Mouse (Mus musculus) megakaryocyte, embryonic 14.5 days (primary cell): ENCODE results near the gene Myo5c. TPM values are rescaled to one million over a fixed set of nuclear protein-coding genes. Genes with fewer than 3 reads are reported as not detected.

ENCODE experiments used
- H3K27me3 ChIP-seq: replicated peaks from 2 replicates; pipeline ENCODE3; 2012; ENCODE audit warnings: inconsistent platforms
- H3K36me3 ChIP-seq: replicated peaks from 2 replicates; pipeline ENCODE3; 2012; ENCODE audit warnings: low read length, inconsistent platforms, mixed read lengths
- H3K4me1 ChIP-seq: 2 replicates; pipeline ENCODE4 v1.6.1; 2012; ENCODE audit warnings: inconsistent platforms
- H3K4me3 ChIP-seq: replicated peaks from 2 replicates; pipeline ENCODE3; 2012; ENCODE audit warnings: moderate library complexity, mild to moderate bottlenecking, inconsistent platforms
- H3K9me3 ChIP-seq: 2 replicates; pipeline ENCODE4 v1.6.1; 2012; ENCODE audit warnings: inconsistent platforms
- FLI1 ChIP-seq: IDR thresholded peaks from 2 replicates; pipeline ENCODE4 v1.6.1; 2012; ENCODE audit warnings: low read length, inconsistent platforms, mixed read lengths
- GATA1 ChIP-seq: IDR thresholded peaks from 3 replicates; pipeline ENCODE4 v1.6.1; 2012; ENCODE audit warnings: mixed read lengths, low read length, inconsistent platforms, borderline replicate concordance
- polyA plus RNA-seq: library from polyadenylated mRNA; stranded (reverse); fragments of >175 nt; gene quantifications from 2 replicates; pipeline ENCODE4 v1.2.3, GENCODE M21; 2012; ENCODE audit warnings: low replicate concordance; ENCODE audit not compliant: insufficient read depth

Myo5c gene
- polyA plus RNA-seq, 1 experiment, result 0.27 TPM

- Histone ChIP-seq H3K4me1 (peaks cover 31% of the 10 kb centered on the region), H3K27me3 (no peaks in the 10 kb centered on the region), H3K9me3 (no peaks in the 10 kb centered on the region), H3K4me3 (no peak within 1 kb of the TSS), H3K36me3 (peaks cover 73% of the 10 kb centered on the region)
- TF ChIP-seq FLI1 (no peak), GATA1 (no peak)
Observed at GRCm38 (mm10) chr9:75347458-75347857, 115.6 kb downstream of the Myo5c start, which contains the start of gene Bcl2l10. Gene Bcl2l10 (plus strand): TSS chr9:75347758.

GRCm38 (mm10) chr9:75348066-75348465, 116.2 kb downstream of the Myo5c start:
- Histone ChIP-seq H3K27me3 (no peaks in the 10 kb centered on the region), H3K9me3 (no peaks in the 10 kb centered on the region), H3K36me3 (peaks cover 67% of the 10 kb centered on the region), H3K4me1 (peaks cover 37% of the 10 kb centered on the region), H3K4me3 (no peak overlapping the region)
- TF ChIP-seq GATA1 (no peak), FLI1 (no peak)

GRCm38 (mm10) chr9:75348641-75349040, 116.8 kb downstream of the Myo5c start:
- TF ChIP-seq GATA1, result no peak
- no peak for TF ChIP-seq FLI1
- Histone ChIP-seq H3K9me3 (no peaks in the 10 kb centered on the region), H3K27me3 (no peaks in the 10 kb centered on the region), H3K4me3 (no peak overlapping the region), H3K4me1 (peaks cover 41% of the 10 kb centered on the region), H3K36me3 (peaks cover 61% of the 10 kb centered on the region)

- peaks cover 20% of the 10 kb centered on the region for H3K36me3 ChIP-seq
- no peak for TF ChIP-seq FLI1
- H3K4me3 ChIP-seq, result no peak overlapping the region
- H3K9me3 ChIP-seq, result no peaks in the 10 kb centered on the region
- peaks cover 68% of the 10 kb centered on the region for H3K4me1 ChIP-seq
- H3K27me3 ChIP-seq, result no peaks in the 10 kb centered on the region
Observed at GRCm38 (mm10) chr9:75353094-75353493, 121.3 kb downstream of the Myo5c start.

Other genes with a start within 250 kb of the Myo5c start
- 6.1 and 31.5 TPM in 2 replicates for gene Arpp19, start 194.4 kb upstream of the Myo5c start, polyA plus RNA-seq
- gene Myo5a, start 161.0 kb upstream of the Myo5c start, polyA plus RNA-seq, result 10.7 TPM in 1 of 2 replicates, not detected in the other
- 6.7 and 7.5 TPM in 2 replicates for gene Gnb5, start 74.3 kb downstream of the Myo5c start, polyA plus RNA-seq
- not detected in 2 replicates for gene Bcl2l10, start 115.7 kb downstream of the Myo5c start, polyA plus RNA-seq
- gene Mapk6, start 178.0 kb downstream of the Myo5c start, polyA plus RNA-seq, result 31.3 and 53.1 TPM in 2 replicates
- 3.6 and 17.0 TPM in 2 replicates for gene Leo1, start 209.5 kb downstream of the Myo5c start, polyA plus RNA-seq